7 mouse cellular contexts compared by ENCODE assay signal in the genomic region with DNA sequence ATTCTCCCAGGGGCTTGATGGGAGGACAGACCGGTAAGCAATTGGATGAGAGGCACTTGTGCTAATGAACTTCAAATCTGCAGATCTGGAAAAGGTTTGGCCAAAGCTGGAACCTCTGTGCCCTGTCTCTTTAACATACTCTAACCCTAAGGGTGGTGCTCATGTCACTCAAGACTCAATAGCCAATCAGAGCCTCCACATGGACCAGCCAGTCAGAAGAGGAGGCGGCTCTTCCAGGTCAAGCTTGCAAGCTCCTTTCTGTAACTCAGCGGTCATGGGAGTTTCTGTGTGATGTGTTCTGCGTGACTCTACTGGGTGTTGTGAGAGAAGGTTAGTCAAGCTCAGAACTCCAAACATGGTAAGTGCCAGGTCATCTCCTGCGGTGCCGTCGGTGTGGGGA. TPM values are rescaled to one million over a fixed set of nuclear protein-coding genes. Genes with fewer than 3 reads are reported as not detected.
DNase-seq lines count a peak whose midpoint lies in the region; ATAC-seq lines count a peak whose summit lies in the region.
"Not testable (repeated sequence)": the region's sequence is repeated elsewhere in the genome, so short reads cannot be mapped to it uniquely, and the experiment has no call there.

A gene (plus strand): TSS at position 196 of the 400 bp plus-strand sequence.

- DNase-seq in layer of hippocampus, postnatal 10 days (ENCODE audit: low spot score in 2 of 2); midbrain, embryonic 14.5 days: not testable (repeated sequence)

- no CpG with 5 or more reads among the region's 7 CpGs for WGBS in forebrain, embryonic 16.5 days
- WGBS in heart, embryonic 13.5 days: no CpG with 5 or more reads among the region's 7 CpGs
- no CpG with 5 or more reads among the region's 7 CpGs for WGBS in hindbrain, embryonic 15.5 days
- no CpG with 5 or more reads among the region's 7 CpGs for WGBS in limb, embryonic 12.5 days
- WGBS in midbrain, embryonic 14.5 days: no CpG with 5 or more reads among the region's 7 CpGs

- ATAC-seq in common myeloid progenitor, adult 5-6 weeks (replicated peaks; ENCODE audit: low read depth, poor library complexity, severe bottlenecking): peak; percentile 81
- not testable (repeated sequence) for ATAC-seq in forebrain, embryonic 16.5 days; heart, embryonic 13.5 days (ENCODE audit: extremely low read depth, insufficient number of reproducible peaks, low FRiP score, low TSS enrichment); hindbrain, embryonic 15.5 days (ENCODE audit: low FRiP score, low read depth); limb, embryonic 12.5 days (ENCODE audit: insufficient number of reproducible peaks, insufficient read depth, low FRiP score, low TSS enrichment, low read depth); midbrain, embryonic 14.5 days (ENCODE audit: low FRiP score, low TSS enrichment)

- not testable (repeated sequence) for H3K27me3 ChIP-seq in forebrain, embryonic 16.5 days (replicated peaks; ENCODE audit: control insufficient read depth, insufficient read depth, low read length); heart, embryonic 13.5 days (replicated peaks); hindbrain, embryonic 15.5 days; limb, embryonic 12.5 days; midbrain, embryonic 14.5 days (ENCODE audit: control insufficient read depth, insufficient read depth, low read length)

- not testable (repeated sequence) for H3K4me3 ChIP-seq in forebrain, embryonic 16.5 days (replicated peaks; ENCODE audit: low read length); heart, embryonic 13.5 days; hindbrain, embryonic 15.5 days; limb, embryonic 12.5 days (replicated peaks); midbrain, embryonic 14.5 days (replicated peaks; ENCODE audit: low read depth, low read length)

- not testable (repeated sequence) for H3K9ac ChIP-seq in forebrain, embryonic 16.5 days (replicated peaks; ENCODE audit: low read depth, low read length); heart, embryonic 13.5 days; hindbrain, embryonic 15.5 days; limb, embryonic 12.5 days (replicated peaks); midbrain, embryonic 14.5 days (replicated peaks; ENCODE audit: low read length)

- not testable (repeated sequence) for H3K27ac ChIP-seq in forebrain, embryonic 16.5 days (ENCODE audit: low read length); heart, embryonic 13.5 days (replicated peaks); hindbrain, embryonic 15.5 days (replicated peaks); limb, embryonic 12.5 days; midbrain, embryonic 14.5 days (replicated peaks; ENCODE audit: low read depth, low read length)

- H3K4me2 ChIP-seq in forebrain, embryonic 16.5 days (ENCODE audit: low read length); heart, embryonic 13.5 days; hindbrain, embryonic 15.5 days; limb, embryonic 12.5 days; midbrain, embryonic 14.5 days (ENCODE audit: low read length): not testable (repeated sequence)

- H3K4me1 ChIP-seq in forebrain, embryonic 16.5 days (replicated peaks; ENCODE audit: control insufficient read depth, insufficient read depth, low read length); heart, embryonic 13.5 days; hindbrain, embryonic 15.5 days (replicated peaks); limb, embryonic 12.5 days (replicated peaks); midbrain, embryonic 14.5 days (ENCODE audit: control insufficient read depth, insufficient read depth, low read length): not testable (repeated sequence)

- not testable (repeated sequence) for H3K36me3 ChIP-seq in forebrain, embryonic 16.5 days (ENCODE audit: control insufficient read depth, insufficient read depth); heart, embryonic 13.5 days; hindbrain, embryonic 15.5 days; limb, embryonic 12.5 days; midbrain, embryonic 14.5 days (ENCODE audit: control insufficient read depth, insufficient read depth, low read length)

- H3K9me3 ChIP-seq in forebrain, embryonic 16.5 days (ENCODE audit: control insufficient read depth, low read length); heart, embryonic 13.5 days; hindbrain, embryonic 15.5 days; limb, embryonic 12.5 days; midbrain, embryonic 14.5 days (ENCODE audit: control insufficient read depth, low read length): not testable (repeated sequence)

RNA-seq across cellular contexts. Expression of the gene that starts here (rescaled TPM):
- 5.4 and 9.3 TPM in 2 replicates for total RNA-seq in common myeloid progenitor, adult 5-6 weeks (2017)
- 31.2 and 31.8 TPM in 2 replicates for polyA plus RNA-seq in forebrain, embryonic 16.5 days (2015; fragmentation: Nextera tagmentation; extraction: Ambion mirVana)
- 16.6 and 18.7 TPM in 2 replicates for polyA plus RNA-seq in heart, embryonic 13.5 days (2015; fragmentation: Nextera tagmentation; extraction: Ambion mirVana)
- 23.6 and 26.7 TPM in 2 replicates for polyA plus RNA-seq in hindbrain, embryonic 15.5 days (2015; fragmentation: Nextera tagmentation; extraction: Ambion mirVana)
- 10 to 100 TPM; 65.7 to 74.0 TPM for total RNA-seq in layer of hippocampus, postnatal 10 days (2021)
- polyA plus RNA-seq in limb, embryonic 12.5 days (2016; fragmentation: Nextera tagmentation; extraction: Ambion mirVana): 18.5 and 22.7 TPM in 2 replicates
- polyA plus RNA-seq in midbrain, embryonic 14.5 days (2014; fragmentation: Nextera tagmentation; extraction: Ambion mirVana): 30.3 and 33.5 TPM in 2 replicates
